Mouse (Mus musculus): ENCODE data around the gene Slc27a2. TPM values are rescaled to one million over a fixed set of nuclear protein-coding genes. Genes with fewer than 3 reads are reported as not detected.

The Slc27a2 gene
- total RNA-seq, 2 experiments from 2014 or later, result 15.3 to 15.9 TPM

DNA sequence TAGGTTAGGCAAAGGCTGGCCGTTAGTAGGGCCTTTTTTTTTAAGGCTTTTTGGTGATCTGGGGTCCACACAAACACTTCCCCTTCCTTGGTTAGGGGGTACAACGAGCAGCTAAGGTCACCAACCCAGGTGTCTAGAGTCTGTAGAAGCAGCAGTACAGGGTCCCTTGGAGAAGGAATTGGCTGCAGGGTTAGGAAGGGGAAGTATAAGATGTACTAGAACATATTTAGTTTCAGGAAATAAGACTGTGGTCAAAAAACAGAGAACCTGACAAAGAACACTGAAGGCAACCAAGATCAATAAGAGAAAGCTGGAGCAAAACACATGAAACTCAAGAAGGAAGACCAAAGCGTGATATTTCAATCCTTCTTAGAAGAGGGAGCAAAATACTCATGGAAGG lies 21.6 kb upstream of the Slc27a2 start:
- Histone ChIP-seq H3K27ac (no peak overlapping the region), H3K4me3 (no peak overlapping the region)
- TF ChIP-seq CTCF (conservative IDR thresholded peaks at IDR 0.05), result no peak
- no peak for DNase-seq (ENCODE audit: low spot score in 2 of 2)

DNA sequence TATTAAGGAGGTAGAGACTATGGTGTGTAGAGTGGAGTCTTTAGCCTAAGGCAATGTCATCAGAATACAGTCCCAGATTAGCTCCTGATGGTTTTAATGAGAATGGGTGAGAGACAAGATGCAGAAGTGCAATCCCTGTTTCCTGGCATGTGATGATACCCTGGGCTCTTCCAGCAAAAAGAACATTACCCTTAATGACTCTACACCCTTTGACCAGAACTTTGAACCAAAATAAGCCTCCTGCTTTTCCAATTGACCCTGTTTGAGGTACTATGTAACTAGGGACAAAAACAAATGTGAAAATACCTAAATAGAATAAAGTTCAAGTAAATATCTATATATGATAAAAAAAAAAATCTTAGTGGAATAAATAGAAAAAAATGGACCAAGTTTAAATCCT lies 14.6 kb upstream of the Slc27a2 start:
- no peak for DNase-seq (ENCODE audit: low spot score in 2 of 2)
- no peak for TF ChIP-seq CTCF (conservative IDR thresholded peaks at IDR 0.05)
- Histone ChIP-seq H3K27ac (no peak overlapping the region), H3K4me3 (no peak overlapping the region)

DNA sequence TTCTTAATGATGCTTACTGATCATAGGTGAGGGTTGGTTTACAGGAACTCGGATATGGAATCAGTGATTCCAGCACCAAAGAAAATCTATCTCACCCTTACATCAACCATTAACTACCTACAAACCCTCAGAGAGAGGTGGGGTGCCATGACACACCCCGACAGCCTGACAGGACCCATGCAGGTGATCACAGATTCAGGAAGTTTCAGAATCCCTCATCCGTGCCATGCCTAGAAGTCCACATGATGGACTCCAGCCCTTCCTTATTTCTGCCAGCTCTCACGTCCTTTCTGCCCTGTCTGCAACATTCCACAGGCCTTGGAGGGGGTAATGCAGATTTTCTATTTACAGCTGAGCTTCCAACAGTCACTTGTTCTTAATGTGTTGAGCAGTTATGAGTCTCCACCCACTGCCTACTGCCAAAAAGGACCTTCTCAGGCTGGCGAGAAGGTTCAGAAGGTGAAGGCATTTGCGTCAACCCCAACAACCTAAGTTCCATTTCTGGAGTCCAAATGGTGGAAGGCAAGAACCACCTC lies 11.7 kb upstream of the Slc27a2 start:
- H3K4me3 ChIP-seq, result no peak overlapping the region
- no peak overlapping the region for H3K27ac ChIP-seq
- TF ChIP-seq CTCF (conservative IDR thresholded peaks at IDR 0.05), result no peak
- DNase-seq (ENCODE audit: low spot score in 2 of 2), result no peak

- Histone ChIP-seq H3K4me3 (no peak overlapping the region), H3K27ac (no peak overlapping the region)
- TF ChIP-seq CTCF (conservative IDR thresholded peaks at IDR 0.05), result no peak
- DNase-seq (ENCODE audit: low spot score in 2 of 2), result no peak
Observed at GRCm38 (mm10) chr2:126542211-126542610, 10.0 kb upstream of the Slc27a2 start.

- TF ChIP-seq CTCF (conservative IDR thresholded peaks at IDR 0.05), result no peak
- DNase-seq (ENCODE audit: low spot score in 2 of 2), result no peak
- Histone ChIP-seq H3K4me3 (no peak overlapping the region), H3K27ac (no peak overlapping the region)
Observed at GRCm38 (mm10) chr2:126545297-126545696, 6.9 kb upstream of the Slc27a2 start.

- no peak for DNase-seq (ENCODE audit: low spot score in 2 of 2)
- Histone ChIP-seq H3K27ac (no peak overlapping the region), H3K4me3 (no peak overlapping the region)
- no peak for TF ChIP-seq CTCF (conservative IDR thresholded peaks at IDR 0.05)
Observed at GRCm38 (mm10) chr2:126546392-126546791, 5.8 kb upstream of the Slc27a2 start.

DNA sequence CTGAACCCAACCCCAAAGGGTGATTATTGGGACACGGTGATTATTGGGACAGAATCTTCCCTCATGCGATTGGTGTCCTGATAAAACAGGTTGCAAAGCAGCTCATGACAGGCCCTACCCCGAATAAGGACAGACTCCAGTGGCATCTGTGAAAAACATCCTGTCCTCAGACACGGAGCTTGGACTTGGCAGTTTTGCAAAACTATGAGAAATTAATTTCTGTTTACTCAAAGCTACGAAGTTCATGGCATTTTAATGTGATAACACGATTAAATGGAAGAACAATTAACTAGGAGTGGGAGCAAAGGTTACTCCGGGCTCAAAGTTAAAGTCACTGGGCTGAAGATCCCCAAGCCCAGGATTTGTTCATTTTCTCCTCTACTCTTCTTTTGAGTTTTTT lies 2.5 kb upstream of the Slc27a2 start:
- Histone ChIP-seq H3K27ac (no peak overlapping the region), H3K4me3 (no peak overlapping the region)
- DNase-seq (ENCODE audit: low spot score in 2 of 2), result no peak
- TF ChIP-seq CTCF (conservative IDR thresholded peaks at IDR 0.05), result no peak

DNA sequence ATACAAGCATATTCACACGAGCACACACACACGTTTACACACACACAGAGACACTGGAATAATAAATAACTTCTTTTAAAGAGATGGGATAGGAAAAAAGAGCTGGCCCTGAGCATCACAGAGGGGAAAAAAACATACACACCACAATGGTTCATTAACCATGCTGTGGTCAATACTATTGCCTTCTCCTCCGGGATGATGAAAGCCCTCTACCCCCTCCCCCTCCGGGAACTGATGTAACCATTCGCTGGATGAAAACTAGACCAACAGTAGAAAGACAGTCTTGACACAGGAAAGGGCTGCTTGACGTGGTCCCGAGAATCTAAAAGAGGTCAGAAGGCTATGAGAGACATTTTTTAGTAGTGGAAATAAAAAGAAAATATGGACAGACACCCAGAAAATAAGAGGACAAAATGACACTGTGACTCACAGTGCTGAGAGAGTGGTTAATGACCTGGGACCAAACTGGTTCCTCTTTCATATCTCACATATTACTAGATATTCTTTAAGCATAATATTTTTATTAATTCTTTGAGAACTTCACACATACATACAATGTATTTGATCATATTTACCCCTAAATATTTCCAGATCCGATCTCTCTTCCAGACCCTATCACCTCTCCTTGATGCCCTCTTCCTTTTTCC lies 840 bp upstream of the Slc27a2 start:
- H3K4me3 ChIP-seq, result no peak overlapping the region
- DNase-seq (ENCODE audit: low spot score in 2 of 2), result no peak
- H3K27ac ChIP-seq, result no peak overlapping the region
- TF ChIP-seq CTCF (conservative IDR thresholded peaks at IDR 0.05), result no peak

- DNase-seq (ENCODE audit: low spot score in 2 of 2), result no peak
- Histone ChIP-seq H3K27ac (no peak overlapping the region), H3K4me3 (no peak overlapping the region)
- TF ChIP-seq CTCF (conservative IDR thresholded peaks at IDR 0.05), result no peak
Observed at GRCm38 (mm10) chr2:126551896-126552295, 311 bp upstream of the Slc27a2 start.

DNA sequence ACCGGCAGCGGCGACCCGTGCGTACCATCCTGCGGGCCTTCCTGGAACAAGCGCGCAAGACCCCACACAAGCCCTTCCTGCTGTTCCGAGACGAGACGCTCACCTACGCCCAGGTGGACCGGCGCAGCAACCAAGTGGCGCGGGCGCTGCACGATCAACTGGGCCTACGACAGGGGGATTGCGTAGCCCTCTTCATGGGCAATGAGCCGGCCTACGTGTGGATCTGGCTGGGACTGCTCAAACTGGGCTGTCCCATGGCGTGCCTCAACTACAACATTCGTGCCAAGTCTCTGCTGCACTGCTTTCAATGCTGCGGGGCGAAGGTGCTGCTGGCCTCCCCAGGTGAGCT lies 1.1 kb downstream of the Slc27a2 start:
- peak overlapping the region; percentile 74 for H3K27ac ChIP-seq

DNA sequence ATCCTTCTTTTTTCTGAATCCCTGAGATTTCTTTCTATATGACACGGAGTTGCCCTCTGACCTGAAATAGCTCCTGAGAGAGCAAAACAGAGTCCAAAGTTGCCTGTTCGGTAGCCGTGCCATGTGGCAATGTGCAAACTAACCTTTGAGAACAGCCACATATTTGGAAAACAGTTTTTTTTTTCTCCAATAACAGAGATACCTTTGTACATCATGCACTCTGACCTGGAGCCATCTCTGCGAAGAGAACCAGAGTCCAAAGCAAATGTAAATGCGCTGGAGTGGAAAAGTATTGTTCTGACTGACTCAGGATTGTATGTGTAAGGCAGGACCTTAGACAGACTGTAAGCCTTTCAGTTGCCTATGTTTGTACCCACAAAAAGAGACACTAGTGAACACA lies 3.3 kb downstream of the Slc27a2 start:
- no peak for DNase-seq (ENCODE audit: low spot score in 2 of 2)
- Histone ChIP-seq H3K27ac (no peak overlapping the region), H3K4me3 (no peak overlapping the region)
- TF ChIP-seq CTCF (conservative IDR thresholded peaks at IDR 0.05), result no peak

More for the DNA sequence above, 1.1 kb downstream of the Slc27a2 start:
- TF ChIP-seq CTCF (conservative IDR thresholded peaks at IDR 0.05), result no peak
- H3K4me3 ChIP-seq, result peak overlapping the region; percentile 71
- no peak for DNase-seq (ENCODE audit: low spot score in 2 of 2)

DNA sequence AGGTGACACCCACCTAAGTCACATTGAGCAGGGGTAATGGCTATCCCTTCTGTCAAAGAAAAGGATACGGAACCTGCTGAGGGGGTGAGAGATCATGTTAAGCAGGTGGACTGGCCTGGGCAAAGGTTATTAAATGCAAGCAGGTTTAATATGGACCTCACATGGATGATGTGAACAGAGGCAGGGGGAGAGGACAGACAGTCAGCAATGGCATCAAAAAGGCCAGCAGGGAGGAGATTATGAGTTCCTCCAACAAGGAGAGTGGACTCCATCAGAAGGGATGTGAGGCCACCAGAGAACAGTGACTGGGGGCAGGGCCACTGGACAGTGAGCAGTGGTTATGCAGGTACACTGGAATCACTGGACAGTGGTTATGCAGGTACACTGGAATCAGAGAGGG lies 7.9 kb downstream of the Slc27a2 start:
- no peak for TF ChIP-seq CTCF (conservative IDR thresholded peaks at IDR 0.05)
- DNase-seq (ENCODE audit: low spot score in 2 of 2), result no peak
- H3K27ac ChIP-seq, result no peak overlapping the region
- H3K4me3 ChIP-seq, result no peak overlapping the region

DNA sequence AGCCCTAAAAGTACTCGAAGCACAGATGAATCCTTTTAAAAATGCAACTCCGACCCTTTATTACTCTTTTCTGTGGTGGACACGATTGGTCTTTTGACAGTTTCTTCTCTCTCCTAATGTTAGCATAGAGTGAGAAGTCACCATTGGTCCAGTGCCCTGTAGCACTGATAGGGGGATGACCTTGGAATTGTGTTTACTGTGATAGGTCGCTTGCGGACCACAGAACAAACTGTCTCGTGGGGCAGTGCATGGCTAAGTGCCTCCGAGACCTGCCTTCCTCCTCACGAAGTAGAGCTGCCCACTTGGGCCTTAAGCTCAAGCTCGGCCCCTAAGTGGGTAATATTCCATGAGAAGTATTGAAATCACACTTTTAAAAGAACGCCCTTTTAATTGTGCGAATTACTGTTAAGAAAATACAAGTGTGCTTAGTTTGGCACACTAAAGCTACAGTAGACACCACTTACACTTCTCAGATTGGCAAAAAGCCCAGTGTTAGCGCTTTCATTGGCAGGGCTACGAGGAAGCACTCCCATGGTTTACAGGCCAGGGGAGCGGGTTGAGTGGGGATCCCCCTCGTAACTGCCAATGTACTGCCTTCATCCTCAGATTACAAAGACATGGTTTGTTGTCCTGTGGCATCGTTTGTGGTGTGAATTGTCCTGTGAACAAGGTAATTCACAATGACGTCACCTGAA lies 11.4 kb downstream of the Slc27a2 start:
- TF ChIP-seq CTCF (conservative IDR thresholded peaks at IDR 0.05), result no peak
- H3K4me3 ChIP-seq, result no peak overlapping the region
- no peak for DNase-seq (ENCODE audit: low spot score in 2 of 2)

GRCm38 (mm10) chr2:126572163-126572562 lies 20.0 kb downstream of the Slc27a2 start:
- no peak overlapping the region for H3K27ac ChIP-seq
- TF ChIP-seq CTCF (conservative IDR thresholded peaks at IDR 0.05), result no peak
- DNase-seq (ENCODE audit: low spot score in 2 of 2), result no peak
- no peak overlapping the region for H3K4me3 ChIP-seq

More for the DNA sequence above, 11.4 kb downstream of the Slc27a2 start:
- no peak overlapping the region for H3K27ac ChIP-seq
